Mouse (Mus musculus) CH12.LX (cell line): ENCODE measurements at regions not wholly inside any gene's neighbourhood (a gene's known extent, or its start where the extent isn't known, plus 50 kb on each side); places are given as distances from the start of the nearest gene placed in this dataset.

Experiments
- DNase-seq: peaks from one replicate; pipeline ENCODE4 v3.0.0-alpha.2; 2013; ENCODE audit errors: extremely low read depth
- H3K27ac ChIP-seq: 2 replicates; pipeline ENCODE4 v1.5.1; 2012; ENCODE audit warnings: low read depth, mild to moderate bottlenecking, control low read depth, moderate library complexity; ENCODE audit not compliant: insufficient read depth
- H3K27me3 ChIP-seq: replicated peaks from 2 replicates; pipeline ENCODE3; 2012; ENCODE audit warnings: inconsistent platforms
- H3K36me3 ChIP-seq, 2 experiments: replicated peaks in 1 of 2; 2 replicates each; pipeline versions ENCODE3 to v1.6.1; 2012; ENCODE audit warnings: inconsistent platforms in 1 of 2, low read length in 1 of 2, mild to moderate bottlenecking in 1 of 2, mixed read lengths in 1 of 2, moderate library complexity in 1 of 2; ENCODE audit not compliant: control insufficient read depth in 1 of 2, insufficient read depth in 1 of 2
- H3K4me1 ChIP-seq, 2 experiments: 2 replicates each; pipeline ENCODE4 v1.6.1; 2012; ENCODE audit warnings: inconsistent platforms in 1 of 2, moderate library complexity in 1 of 2; ENCODE audit not compliant: insufficient read depth in 2 of 2, control insufficient read depth in 1 of 2
- H3K4me2 ChIP-seq: 2 replicates; pipeline ENCODE4 v1.6.1; 2012; ENCODE audit warnings: low read depth, mild to moderate bottlenecking, control low read depth; ENCODE audit not compliant: poor library complexity, insufficient read depth, severe bottlenecking
- H3K4me3 ChIP-seq, 3 experiments: fragments of 150-350 bp in 1 of 3; sonication (generic) in 1 of 3; replicated peaks in 1 of 3; 2 replicates each; pipeline versions ENCODE3 to v1.5.1; 2011 to 2012; ENCODE audit warnings: low read depth in 2 of 3, low read length in 2 of 3, mild to moderate bottlenecking in 2 of 3, moderate library complexity in 2 of 3, control low read depth in 1 of 3, improper control_type of control experiment in 1 of 3, inconsistent platforms in 1 of 3, mixed read lengths in 1 of 3; ENCODE audit not compliant: poor library complexity in 1 of 3
- H3K79me2 ChIP-seq: replicated peaks from 2 replicates; pipeline ENCODE4 v1.6.1; 2012; ENCODE audit warnings: mild to moderate bottlenecking, moderate library complexity; ENCODE audit not compliant: control insufficient read depth, poor library complexity, insufficient read depth, severe bottlenecking; ENCODE audit errors: extremely low read depth
- H3K9ac ChIP-seq: 2 replicates; pipeline ENCODE4 v1.6.1; 2012; ENCODE audit warnings: low read depth, mild to moderate bottlenecking, control low read depth, moderate library complexity; ENCODE audit not compliant: insufficient read depth
- H3K9me3 ChIP-seq: replicated peaks from 2 replicates; pipeline ENCODE3; 2012; ENCODE audit warnings: low read length, inconsistent platforms, mixed read lengths
- BHLHE40 ChIP-seq: IDR thresholded peaks from 2 replicates; pipeline ENCODE4 v1.6.1; 2011; ENCODE audit warnings: mild to moderate bottlenecking, low read depth, low read length, improper control_type of control experiment
- CHD2 ChIP-seq: IDR thresholded peaks from 2 replicates; pipeline ENCODE4 v1.6.1; 2011; ENCODE audit warnings: low read length, improper control_type of control experiment
- CTCF ChIP-seq, 2 experiments: IDR thresholded peaks in 1 of 2; conservative IDR thresholded peaks in 1 of 2; 2 replicates each; pipeline ENCODE4 v1.5.1; 2011 to 2012; ENCODE audit warnings: low read depth in 2 of 2, low read length in 2 of 2, improper control_type of control experiment in 1 of 2, inconsistent platforms in 1 of 2, mild to moderate bottlenecking in 1 of 2, moderate library complexity in 1 of 2
- E2F4 ChIP-seq: IDR thresholded peaks from 2 replicates; pipeline ENCODE4 v1.6.1; 2011; ENCODE audit warnings: low read depth, low read length, improper control_type of control experiment; ENCODE audit not compliant: insufficient replicate concordance
- ELF1 ChIP-seq: IDR thresholded peaks from 2 replicates; pipeline ENCODE4 v1.6.1; 2014; ENCODE audit warnings: low read depth, mild to moderate bottlenecking, inconsistent platforms, low read length, improper control_type of control experiment
- ETS1 ChIP-seq: conservative IDR thresholded peaks from 2 replicates; pipeline ENCODE4 v1.6.1; 2012; ENCODE audit warnings: low read depth, mild to moderate bottlenecking, inconsistent platforms, low read length, improper control_type of control experiment, moderate library complexity
- HCFC1 ChIP-seq: IDR thresholded peaks from 2 replicates; pipeline ENCODE4 v1.6.1; 2012; ENCODE audit warnings: low read depth, mild to moderate bottlenecking, inconsistent platforms, low read length, improper control_type of control experiment
- IRF4 ChIP-seq: IDR thresholded peaks from 2 replicates; pipeline ENCODE4 v1.6.1; 2014; ENCODE audit warnings: low read depth, mild to moderate bottlenecking, inconsistent platforms, low read length, improper control_type of control experiment
- JUN ChIP-seq: IDR thresholded peaks from 2 replicates; pipeline ENCODE4 v1.6.1; 2011; ENCODE audit warnings: low read depth, mild to moderate bottlenecking, low read length, improper control_type of control experiment, moderate library complexity; ENCODE audit not compliant: insufficient read depth
- JUND ChIP-seq: conservative IDR thresholded peaks from 2 replicates; pipeline ENCODE4 v1.6.1; 2011; ENCODE audit warnings: low read depth, low read length, improper control_type of control experiment
- MAX ChIP-seq: IDR thresholded peaks from 2 replicates; pipeline ENCODE4 v1.6.1; 2011; ENCODE audit warnings: low read length, improper control_type of control experiment
- MAZ ChIP-seq: IDR thresholded peaks from 2 replicates; pipeline ENCODE4 v1.6.1; 2012; ENCODE audit warnings: low read depth, mild to moderate bottlenecking, inconsistent platforms, low read length, improper control_type of control experiment, moderate library complexity
- MXI1 ChIP-seq: IDR thresholded peaks from 2 replicates; pipeline ENCODE4 v1.6.1; 2011; ENCODE audit warnings: mild to moderate bottlenecking, low read depth, low read length, improper control_type of control experiment
- MYC ChIP-seq: IDR thresholded peaks from 2 replicates; pipeline ENCODE4 v1.6.1; 2011; ENCODE audit warnings: low read depth, mild to moderate bottlenecking, improper control_type of control experiment, low read length
- NELFE ChIP-seq: IDR thresholded peaks from 2 replicates; pipeline ENCODE4 v1.6.1; 2011; ENCODE audit warnings: low read depth, low read length, improper control_type of control experiment
- NRF1 ChIP-seq: IDR thresholded peaks from 2 replicates; pipeline ENCODE4 v1.6.1; 2014; ENCODE audit warnings: low read depth, mild to moderate bottlenecking, inconsistent platforms, low read length, improper control_type of control experiment, moderate library complexity
- PAX5 ChIP-seq: IDR thresholded peaks from 2 replicates; pipeline ENCODE4 v1.6.1; 2012; ENCODE audit warnings: low read length, inconsistent platforms, mixed read lengths
- RCOR1 ChIP-seq: conservative IDR thresholded peaks from 2 replicates; pipeline ENCODE4 v1.6.1; 2012; ENCODE audit warnings: low read depth, mild to moderate bottlenecking, inconsistent platforms, low read length, improper control_type of control experiment
- SIN3A ChIP-seq: IDR thresholded peaks from 2 replicates; pipeline ENCODE4 v1.6.1; 2012; ENCODE audit warnings: low read length, improper control_type of control experiment, inconsistent platforms
- SMC3 ChIP-seq: IDR thresholded peaks from 2 replicates; pipeline ENCODE4 v1.6.1; 2011; ENCODE audit warnings: low read depth, low read length, improper control_type of control experiment
- TBP ChIP-seq: conservative IDR thresholded peaks from 2 replicates; pipeline ENCODE4 v1.6.1; 2011; ENCODE audit warnings: low read depth, low read length, improper control_type of control experiment
- TCF12 ChIP-seq: IDR thresholded peaks from 2 replicates; pipeline ENCODE4 v1.6.1; 2014; ENCODE audit warnings: low read depth, mild to moderate bottlenecking, inconsistent platforms, low read length, improper control_type of control experiment
- UBTF ChIP-seq: IDR thresholded peaks from 2 replicates; pipeline ENCODE4 v1.6.1; 2012; ENCODE audit warnings: low read depth, mild to moderate bottlenecking, inconsistent platforms, low read length, improper control_type of control experiment, moderate library complexity
- ZKSCAN1 ChIP-seq: IDR thresholded peaks from 2 replicates; pipeline ENCODE4 v1.6.1; 2012; ENCODE audit warnings: low read depth, inconsistent platforms, low read length, improper control_type of control experiment, borderline replicate concordance
- ZNF384 ChIP-seq: IDR thresholded peaks from 2 replicates; pipeline ENCODE4 v1.6.1; 2012; ENCODE audit warnings: low read depth, low read length, improper control_type of control experiment, inconsistent platforms
- dilution Hi-C: fragments of 300-500 bp; cut with MboI; formaldehyde crosslinking; loops from 2 replicates; pipeline ENCODE4 v1.14.3; 2020; ENCODE audit warnings: low sequenced_read_pairs; ENCODE audit not compliant: extremely low pct_unique_long_range_greater_than_20kb, extremely low pct_ligation_motif_present
- in situ Hi-C: fragments of 300-500 bp; cut with MboI; formaldehyde crosslinking; loops from 3 replicates; pipeline ENCODE4 v1.14.3; 2019; ENCODE audit warnings: low sequenced_read_pairs, low pct_ligation_motif_present, low pct_unique_long_range_greater_than_20kb, mixed read lengths

DNA sequence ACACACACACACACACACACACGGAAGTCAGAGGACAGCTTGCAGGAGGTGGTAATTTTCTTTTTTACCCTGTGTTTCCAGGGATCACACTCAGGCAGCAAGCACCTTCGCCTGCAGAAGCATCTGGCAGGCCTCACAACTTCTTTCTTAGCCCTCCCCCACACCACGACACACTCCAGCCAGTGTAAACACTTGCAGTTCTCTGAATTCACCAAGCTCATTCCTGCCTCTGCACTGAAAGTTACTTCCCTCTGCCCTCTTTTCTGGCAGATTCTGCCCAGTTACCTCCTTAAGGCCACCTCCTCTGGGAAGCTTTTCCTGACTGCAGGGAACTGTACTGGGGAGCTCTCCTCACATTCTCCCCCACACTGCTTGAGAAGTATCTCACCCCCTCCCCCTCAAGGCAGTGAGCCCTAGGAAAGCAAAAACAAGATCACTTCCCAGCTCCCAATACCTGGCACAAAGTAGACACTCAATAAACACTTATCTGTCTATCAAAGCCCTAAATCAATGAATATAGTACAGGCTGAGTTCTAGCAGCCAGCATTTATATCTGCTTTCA is 84.9 kb downstream of the Utp6 start:
- in situ Hi-C loops, result no loop called here
- dilution Hi-C loops, result no loop called here
- H3K27ac ChIP-seq, result no peak overlapping the region

DNA sequence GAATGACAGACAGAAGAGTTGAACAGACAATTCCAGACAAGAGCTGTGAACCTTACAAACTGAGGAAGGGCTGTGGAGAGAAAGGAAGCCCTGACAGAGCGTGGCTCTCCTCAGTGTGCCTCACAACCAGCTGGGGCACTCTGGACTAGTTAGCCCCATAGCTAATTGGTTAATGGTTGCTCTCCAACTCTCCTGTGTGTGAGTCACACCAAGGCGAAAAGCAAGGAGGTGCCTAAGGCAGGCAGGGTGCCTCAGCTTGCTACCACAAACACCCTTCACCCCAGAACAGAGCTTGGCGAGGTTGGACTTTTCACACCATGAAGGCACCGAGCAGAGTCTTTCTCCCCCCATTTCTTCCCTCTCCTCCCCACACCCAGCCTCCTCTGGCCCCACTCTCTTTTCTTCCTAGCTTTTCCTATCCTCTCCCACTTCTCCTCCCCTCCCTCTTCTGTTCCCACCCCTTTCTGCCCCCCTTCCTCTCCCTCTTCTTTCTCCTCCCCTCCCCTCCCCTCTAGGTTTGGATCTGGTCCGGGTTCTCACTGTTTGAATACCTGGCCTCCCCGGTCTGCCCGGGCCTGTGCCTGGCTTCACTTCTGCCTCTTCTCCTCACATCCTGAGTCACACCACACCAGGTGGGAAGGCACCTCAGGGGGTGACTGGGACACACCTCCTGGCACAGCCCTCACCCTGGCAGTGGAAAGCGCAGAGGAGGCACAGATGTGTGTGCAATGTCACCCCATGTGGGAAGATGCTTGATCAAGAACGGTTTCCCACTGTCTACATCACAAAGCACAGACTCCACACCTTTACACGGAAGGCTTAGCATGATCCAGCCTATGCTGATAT is 90.2 kb downstream of the Utp6 start:
- Histone ChIP-seq H3K36me3 (no peaks in the 10 kb centered on the region), H3K4me2 (no peak overlapping the region), H3K4me1 (peaks cover 3 to 21% of the 10 kb centered on the region in 2 experiments), H3K27ac (no peak overlapping the region), H3K79me2 (no peaks in the 10 kb centered on the region), H3K9me3 (peaks cover 3% of the 10 kb centered on the region), H3K9ac (no peak overlapping the region), H3K27me3 (no peaks in the 10 kb centered on the region), H3K4me3 (no peak overlapping the region)
- in situ Hi-C loops (no loop called here), dilution Hi-C loops (no loop called here)
- TF ChIP-seq NELFE (no peak), MAZ (no peak), JUND (no peak), MXI1 (no peak), RCOR1 (no peak), ZKSCAN1 (no peak), E2F4 (no peak), HCFC1 (no peak), CHD2 (no peak), UBTF (no peak), IRF4 (no peak), NRF1 (no peak), ZNF384 (no peak), CTCF (conservative IDR thresholded peaks at IDR 0.05 in 1 of 2, IDR thresholded peaks at IDR 0.05 in 1 of 2; ENCODE audit: low read depth in 2 of 2, low read length in 2 of 2) (no peak), ETS1 (no peak), ELF1 (no peak), MAX (no peak), TBP (no peak), BHLHE40 (no peak), JUN (no peak)
- DNase-seq, result no peak

More for the DNA sequence above, 84.9 kb downstream of the Utp6 start:
- Histone ChIP-seq H3K4me1 (no peaks in the 10 kb centered on the region), H3K4me3 (no peak overlapping the region), H3K27me3 (no peaks in the 10 kb centered on the region), H3K9ac (no peak overlapping the region), H3K4me2 (no peak overlapping the region), H3K79me2 (no peaks in the 10 kb centered on the region), H3K9me3 (peaks cover 2% of the 10 kb centered on the region), H3K36me3 (no peaks in the 10 kb centered on the region)
- TF ChIP-seq SIN3A (no peak), SMC3 (no peak), MXI1 (no peak), MYC (no peak), JUN (no peak), PAX5 (no peak), HCFC1 (no peak), UBTF (no peak), TCF12 (no peak)
- DNase-seq, result no peak
